Mouse (Mus musculus): ENCODE measurements at regions not wholly inside any gene's neighbourhood (a gene's known extent, or its start where the extent isn't known, plus 50 kb on each side); places are given as distances from the start of the nearest gene placed in this dataset.
"Not testable (repeated sequence)": the region's sequence is repeated elsewhere in the genome, so short reads cannot be mapped to it uniquely, and the experiment has no call there.

DNA sequence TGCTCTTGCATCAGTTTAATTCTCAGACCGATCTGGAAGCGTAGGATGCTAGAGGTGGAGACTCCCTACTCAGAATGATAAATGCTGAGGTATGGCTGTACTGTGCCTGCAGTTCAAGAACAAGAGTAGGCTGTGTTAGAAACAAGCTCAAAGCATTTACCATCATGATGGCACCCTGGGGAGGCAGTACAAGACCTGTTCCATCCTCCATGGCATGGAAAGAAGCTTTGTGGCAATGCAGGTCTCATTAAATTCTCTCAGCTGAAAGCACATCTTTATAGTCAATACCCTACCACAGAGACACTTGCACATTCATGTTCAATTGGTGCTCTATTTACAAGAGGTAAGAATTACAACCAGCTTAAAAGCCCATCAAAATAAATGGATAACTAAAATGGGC, 209.5 kb downstream of the Tbl1xr1 start:
- DNase-seq (ENCODE audit: low read depth), result no peak

DNA sequence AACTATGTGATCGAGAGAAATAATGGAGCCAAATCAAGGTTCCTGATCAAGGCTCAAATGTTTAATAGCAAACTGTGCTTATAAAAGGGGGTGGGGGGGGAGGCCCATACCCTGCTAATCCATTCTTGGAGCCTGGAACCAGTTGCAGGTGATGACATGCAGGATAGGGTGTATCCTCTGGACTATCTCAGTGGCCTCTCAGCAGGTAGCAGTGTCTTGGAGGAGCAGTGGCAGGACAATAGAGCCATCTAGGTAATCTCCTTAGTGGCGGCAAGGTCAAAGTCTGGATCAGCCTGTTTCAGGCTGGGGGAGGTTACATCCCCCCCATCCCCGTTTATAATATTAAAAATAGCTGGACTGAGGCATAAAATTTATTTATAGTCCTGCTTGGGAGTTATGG, 217.0 kb downstream of the Tbl1xr1 start:
- DNase-seq (ENCODE audit: low read depth), result no peak

DNA sequence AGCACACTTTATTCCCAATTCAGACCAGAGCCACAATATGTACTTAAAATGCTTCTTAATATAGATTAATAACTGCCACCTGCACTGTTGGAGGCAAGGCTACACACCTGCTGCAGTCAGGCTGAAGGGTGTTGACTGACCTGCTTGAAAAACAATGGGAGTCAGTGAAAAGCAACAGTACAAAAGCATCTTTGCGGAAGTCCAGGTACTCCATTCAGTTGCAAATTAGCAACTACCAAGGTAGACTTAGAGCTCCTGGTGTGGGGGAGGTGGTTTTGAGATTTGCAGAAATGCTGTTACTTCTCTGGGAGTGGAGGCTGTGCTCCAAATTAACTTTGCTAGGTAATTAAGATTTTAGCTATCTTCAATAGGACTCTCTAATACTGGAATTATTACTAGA, 217.6 kb downstream of the Tbl1xr1 start:
- DNase-seq (ENCODE audit: low read depth), result not testable (repeated sequence)

DNA sequence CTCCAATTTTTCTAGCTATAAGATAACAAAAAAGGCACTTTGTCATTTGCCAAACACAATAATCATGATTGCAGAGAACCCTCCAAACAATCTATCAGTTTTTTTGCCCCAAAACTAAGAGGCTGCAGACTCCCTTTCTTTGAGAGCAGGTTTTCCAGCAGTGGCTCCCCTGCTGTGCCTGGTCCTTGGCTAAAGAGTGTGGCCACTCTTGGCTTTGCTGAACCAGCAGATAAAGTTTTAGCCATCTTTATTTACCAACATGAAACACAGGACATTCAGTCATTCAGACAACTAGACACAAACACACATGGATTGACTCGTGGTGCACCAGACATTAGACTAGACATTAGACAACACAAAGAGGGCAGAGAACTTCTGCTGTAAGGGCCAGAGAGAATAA, 220.5 kb downstream of the Tbl1xr1 start:
- not testable (repeated sequence) for DNase-seq (ENCODE audit: low read depth)

DNA sequence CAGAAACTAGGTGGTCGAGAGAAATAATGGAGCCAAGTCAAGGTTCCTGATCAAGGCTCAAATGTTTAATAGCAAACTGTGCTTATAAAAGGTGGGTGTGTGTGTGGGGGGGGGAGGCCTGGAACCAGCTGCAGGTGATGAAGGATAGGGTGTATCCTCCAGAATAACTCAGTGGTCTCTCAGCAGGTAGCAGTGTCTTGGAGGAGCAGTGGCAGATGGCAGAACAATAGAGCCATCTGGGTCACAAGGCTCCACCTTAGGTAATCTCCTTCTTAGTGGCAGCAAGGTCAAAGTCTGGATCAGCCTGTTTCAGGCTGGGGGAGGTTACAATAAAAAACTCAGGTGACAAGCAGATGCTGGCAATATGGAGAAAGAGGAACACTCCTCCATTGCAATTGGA, 221.4 kb downstream of the Tbl1xr1 start:
- DNase-seq (ENCODE audit: low read depth), result not testable (repeated sequence)

DNA sequence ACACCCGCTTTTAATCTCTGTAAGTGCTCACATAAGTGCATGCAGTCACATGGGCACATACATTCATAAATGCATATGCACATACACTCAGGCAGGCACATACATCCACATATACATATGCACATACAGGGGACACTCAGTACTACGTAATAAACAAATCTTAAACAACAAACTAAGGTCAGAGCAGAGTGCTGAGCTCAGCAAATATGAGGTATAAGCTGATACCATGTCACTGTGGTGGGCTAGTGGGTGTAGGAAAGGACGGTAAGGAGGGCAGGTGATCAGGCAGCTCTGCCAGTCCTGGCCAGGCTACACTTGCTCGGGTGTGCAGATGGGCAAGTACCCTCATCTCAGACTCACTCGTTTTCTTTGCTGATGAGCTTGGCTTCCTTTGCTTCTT, 224.1 kb downstream of the Tbl1xr1 start:
- no peak for DNase-seq (ENCODE audit: low read depth)

DNA sequence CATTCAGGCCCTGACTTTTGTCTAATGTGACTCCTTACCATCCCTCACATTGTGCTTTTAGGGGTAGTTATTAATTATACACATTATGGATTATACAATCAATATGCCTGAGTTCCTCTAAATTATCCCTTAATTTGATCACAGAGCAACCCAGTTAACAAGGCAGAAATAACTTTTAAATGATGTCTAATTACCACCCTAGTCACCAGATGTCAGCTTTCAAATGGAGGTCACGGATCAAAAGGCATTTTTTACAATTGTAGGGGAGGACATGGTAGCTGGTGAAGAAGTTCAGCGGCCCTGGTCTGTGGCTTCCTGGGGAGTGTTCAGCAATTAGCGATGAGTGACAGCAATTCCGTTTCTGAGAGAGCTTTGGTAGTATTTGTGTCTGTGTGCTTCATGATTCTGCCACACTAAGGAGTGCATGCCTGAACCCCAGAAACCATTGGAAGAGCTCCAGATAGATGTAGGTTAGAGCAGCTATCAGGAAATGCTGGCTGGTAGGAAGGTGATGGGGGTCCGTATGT, 225.6 kb downstream of the Tbl1xr1 start:
- DNase-seq (ENCODE audit: low read depth), result no peak

GRCm38 (mm10) chr3:22304145-22304544, 227.7 kb downstream of the Tbl1xr1 start:
- DNase-seq (ENCODE audit: low read depth), result no peak

DNA sequence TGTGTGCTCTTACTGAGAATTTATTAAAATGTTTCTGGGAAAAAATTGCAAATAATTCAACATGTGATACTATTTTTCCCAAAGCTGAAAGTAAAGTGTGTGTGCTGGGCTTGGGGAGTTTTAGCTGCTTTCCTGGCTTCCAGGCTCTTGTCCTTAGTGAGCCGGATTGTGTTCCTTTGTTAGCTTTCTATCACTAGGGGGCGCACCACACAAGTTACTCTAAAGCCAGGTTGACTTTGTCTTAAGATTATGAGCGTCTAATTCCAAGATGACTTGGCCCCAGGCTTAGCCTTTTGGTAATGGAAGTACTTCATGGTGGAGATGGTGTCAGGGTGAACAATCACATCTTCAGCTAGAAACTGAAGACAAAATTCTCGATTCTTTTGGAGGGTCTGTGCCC, 230.2 kb downstream of the Tbl1xr1 start:
- no peak for DNase-seq (ENCODE audit: low read depth)

GRCm38 (mm10) chr3:22308962-22309361, 232.5 kb downstream of the Tbl1xr1 start:
- peak; percentile 26 for DNase-seq (ENCODE audit: low read depth)

DNA sequence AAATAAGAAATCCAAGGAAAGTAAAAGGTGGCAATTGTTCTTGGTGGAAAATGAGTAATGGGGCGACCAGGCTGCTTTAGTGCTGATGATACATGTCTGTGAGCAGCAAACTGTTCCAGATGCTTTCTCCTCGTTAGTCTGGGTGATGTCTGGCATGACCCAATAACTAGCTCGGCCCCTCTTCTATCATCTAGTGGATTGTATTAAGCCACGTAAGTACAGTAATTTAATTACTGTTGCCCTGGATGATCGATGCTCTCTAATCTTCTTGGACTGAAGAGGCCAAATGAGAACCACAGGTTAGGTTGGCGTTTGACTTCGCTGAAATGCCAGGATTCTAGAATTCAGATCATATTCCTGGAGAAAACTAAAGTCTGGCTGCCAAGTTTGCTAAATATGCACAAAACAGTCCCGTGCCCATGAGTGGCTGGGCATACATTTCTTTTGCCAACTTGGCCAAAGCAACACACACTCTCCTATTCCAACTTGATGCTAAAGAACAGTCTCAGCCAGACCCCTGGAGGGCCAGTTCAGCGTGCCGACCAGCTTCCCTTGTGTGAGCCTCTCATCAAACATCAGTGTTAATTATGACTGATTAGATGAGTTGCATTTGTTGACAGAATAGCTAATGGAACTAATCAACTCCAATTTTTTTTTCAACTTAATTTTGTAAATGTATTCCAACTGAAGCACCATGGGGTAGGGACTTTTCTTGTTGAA, 240.2 kb downstream of the Tbl1xr1 start:
- DNase-seq (ENCODE audit: low read depth), result peak; percentile 7

DNA sequence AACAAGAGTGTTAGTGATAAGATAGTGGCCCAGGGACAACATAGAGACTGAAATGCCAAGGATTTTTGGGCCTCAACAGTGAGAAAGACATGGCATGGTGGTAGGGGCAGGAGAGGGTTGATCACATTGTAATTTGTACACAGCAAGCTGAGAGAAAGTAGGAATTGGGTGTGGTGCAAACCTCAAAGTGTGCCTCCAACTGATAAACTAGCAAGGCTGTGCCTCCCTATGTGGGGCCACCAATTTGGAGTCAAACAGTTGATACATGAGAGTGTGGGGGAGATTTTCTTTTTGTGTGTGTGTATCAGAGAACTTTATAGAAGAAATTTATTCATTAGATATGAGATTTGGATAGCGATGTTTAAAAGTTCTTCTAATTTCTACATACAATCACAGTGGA, 244.0 kb downstream of the Tbl1xr1 start:
- not testable (repeated sequence) for DNase-seq (ENCODE audit: low read depth)

DNA sequence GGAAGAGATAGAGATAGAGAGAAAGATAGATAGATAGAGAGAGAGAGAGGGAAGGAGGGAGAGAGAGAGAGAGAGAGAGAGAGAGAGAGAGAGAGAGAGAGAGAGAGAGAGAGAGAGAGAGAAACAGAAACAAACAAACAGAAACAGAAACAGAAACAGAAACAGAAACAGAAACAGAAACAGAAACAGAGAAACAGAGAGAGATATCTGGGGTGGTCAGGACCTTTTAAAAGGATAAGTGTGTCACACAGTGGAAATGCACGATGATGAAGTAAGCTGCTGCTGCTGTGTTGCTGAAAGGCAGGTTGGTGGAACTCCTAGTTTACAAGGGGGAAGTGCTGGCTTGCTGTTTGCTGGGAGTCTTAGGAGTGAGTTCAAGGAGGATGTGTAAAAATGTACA, 254.8 kb downstream of the Tbl1xr1 start:
- DNase-seq (ENCODE audit: low read depth), result no peak
